8 mouse cellular contexts compared by ENCODE assay signal in the genomic region with DNA sequence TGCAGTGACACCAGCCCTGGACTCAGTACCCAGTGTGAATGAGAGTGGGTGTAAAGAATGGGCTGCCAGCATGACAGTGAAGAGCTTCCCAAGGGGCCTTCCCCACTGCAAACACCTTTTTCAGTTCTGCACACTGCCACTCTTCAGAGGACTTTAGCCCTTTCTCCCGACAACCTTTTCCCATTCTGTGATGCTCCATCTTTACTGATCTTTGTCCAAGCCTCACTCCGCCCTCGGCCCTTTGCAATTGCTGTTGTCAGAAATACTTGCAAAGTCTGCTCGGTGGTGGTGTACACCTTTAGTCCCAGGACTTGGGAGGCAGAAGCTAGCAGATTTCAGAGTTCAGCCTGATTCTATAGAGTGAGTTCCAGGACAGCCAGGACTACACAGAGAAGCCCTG. TPM values are rescaled to one million over a fixed set of nuclear protein-coding genes. Genes with fewer than 3 reads are reported as not detected.
A peak's percentile ranks its signal among the peaks of the same experiment; 100 is the strongest.
DNase-seq lines count a peak whose midpoint lies in the region; ATAC-seq and TF ChIP-seq lines count a peak whose summit lies in the region.

No protein-coding gene starts in this region.

- no peak overlapping the region for H3K27ac ChIP-seq in forebrain, embryonic 10.5 days
- H3K27ac ChIP-seq in forebrain, postnatal 0 days (ENCODE audit: low read depth, low read length) = no peak overlapping the region
- H3K27ac ChIP-seq in CH12.LX (ENCODE audit: insufficient read depth, low read depth) = no peak overlapping the region
- H3K27ac ChIP-seq in hindbrain, embryonic 13.5 days = no peak overlapping the region
- H3K27ac ChIP-seq in liver, embryonic 14.5 days = no peak overlapping the region

- no peaks in the 10 kb centered on the region for H3K27me3 ChIP-seq in forebrain, embryonic 10.5 days (ENCODE audit: poor library complexity, severe bottlenecking)
- no peaks in the 10 kb centered on the region for H3K27me3 ChIP-seq in forebrain, postnatal 0 days (ENCODE audit: insufficient read depth, low read length)
- H3K27me3 ChIP-seq in CH12.LX (replicated peaks) = no peaks in the 10 kb centered on the region
- H3K27me3 ChIP-seq in hindbrain, embryonic 13.5 days = no peaks in the 10 kb centered on the region
- H3K27me3 ChIP-seq in liver, embryonic 14.5 days (ENCODE audit: control insufficient read depth, insufficient read depth, low read length) = no peaks in the 10 kb centered on the region

- WGBS in forebrain, embryonic 10.5 days = 92% methylated on average over 4 of the region's 4 CpGs
- WGBS in forebrain, postnatal 0 days = 82% methylated on average over 4 of the region's 4 CpGs
- 90% methylated on average over 4 of the region's 4 CpGs for WGBS in hindbrain, embryonic 13.5 days
- WGBS in liver, embryonic 14.5 days (ENCODE audit: insufficient replicate concordance) = 60% methylated on average over 4 of the region's 4 CpGs

- no peak overlapping the region for H3K9ac ChIP-seq in forebrain, postnatal 0 days
- H3K9ac ChIP-seq in CH12.LX (ENCODE audit: insufficient read depth, low read depth) = no peak overlapping the region; the same call in 1 of the 2 replicates
- peak overlapping the region; percentile 93 for H3K9ac ChIP-seq in hindbrain, embryonic 13.5 days
- peak overlapping the region; percentile 77 for H3K9ac ChIP-seq in liver, embryonic 14.5 days (replicated peaks)

- TF ChIP-seq EP300 in CH12.LX (IDR thresholded peaks at IDR 0.05; ENCODE audit: low read length) = no peak
- TF ChIP-seq EP300 in liver, embryonic 14.5 days (IDR thresholded peaks at IDR 0.05; ENCODE audit: low read depth) = no peak

- intact Hi-C loops in gastrocnemius, postnatal 36 days (cut with DNase I) = loop anchor here (2.0 kb wide), 1 partner anchor 65 kb away; no protein-coding TSS in a partner anchor

- in situ Hi-C loops in CH12.LX (cut with MboI; ENCODE audit: low pct_ligation_motif_present, low pct_unique_long_range_greater_than_20kb, low sequenced_read_pairs) = loop anchor here (10.0 kb wide), 1 partner anchor 203 kb away; no protein-coding TSS in a partner anchor

- H3K4me1 ChIP-seq in forebrain, embryonic 10.5 days = peaks cover 50% of the 10 kb centered on the region
- peaks cover 12% of the 10 kb centered on the region; the same call in 1 of the 2 replicates for H3K4me1 ChIP-seq in forebrain, postnatal 0 days (ENCODE audit: insufficient read depth)
- peaks cover 7 to 28% of the 10 kb centered on the region in 2 experiments; a peak in 3 of 4 replicates for H3K4me1 ChIP-seq in CH12.LX (ENCODE audit: control insufficient read depth in 1 of 2, insufficient read depth in 2 of 2)
- H3K4me1 ChIP-seq in hindbrain, embryonic 13.5 days (replicated peaks) = peaks cover 34% of the 10 kb centered on the region
- H3K4me1 ChIP-seq in liver, embryonic 14.5 days (replicated peaks; ENCODE audit: control insufficient read depth in 2 of 2, insufficient read depth in 2 of 2, low read length in 1 of 2) = peaks cover 12 to 22% of the 10 kb centered on the region in 2 experiments

- no peak for TF ChIP-seq POLR2A in CH12.LX (IDR thresholded peaks at IDR 0.05; ENCODE audit: low read depth, low read length)

- ATAC-seq in forebrain, postnatal 0 days = no peak
- ATAC-seq in hindbrain, embryonic 13.5 days (ENCODE audit: low FRiP score) = no peak
- ATAC-seq in liver, embryonic 14.5 days (ENCODE audit: insufficient read depth) = no peak
- ATAC-seq in frontal cortex, adult (ENCODE audit: low TSS enrichment) = no peak

- DNase-seq in forebrain, embryonic 10.5 days (ENCODE audit: extremely low spot score, low spot score) = no peak
- no peak for DNase-seq in forebrain, postnatal 0 days
- no peak for DNase-seq in CH12.LX (ENCODE audit: extremely low read depth)
- DNase-seq in liver, embryonic 14.5 days (ENCODE audit: low read depth in 3 of 3, low spot score in 3 of 3) = no peak
- DNase-seq in gastrocnemius, postnatal 36 days = no peak
- DNase-seq in right cerebral cortex, postnatal 25 days = no peak

- no peak for TF ChIP-seq RAD21 in CH12.LX (IDR thresholded peaks at IDR 0.05; ENCODE audit: low read depth, low read length)

- H3K4me2 ChIP-seq in forebrain, postnatal 0 days (ENCODE audit: low read depth) = no peak overlapping the region
- peak overlapping the region; percentile 71 for H3K4me2 ChIP-seq in CH12.LX (ENCODE audit: insufficient read depth, low read depth, poor library complexity, severe bottlenecking)
- peak overlapping the region; percentile 82 for H3K4me2 ChIP-seq in hindbrain, embryonic 13.5 days
- H3K4me2 ChIP-seq in liver, embryonic 14.5 days (ENCODE audit: low read depth) = peak overlapping the region; percentile 96

- H3K36me3 ChIP-seq in forebrain, embryonic 10.5 days (replicated peaks) = peaks cover 32% of the 10 kb centered on the region
- peaks cover 4% of the 10 kb centered on the region for H3K36me3 ChIP-seq in forebrain, postnatal 0 days (ENCODE audit: insufficient read depth)
- peaks cover 15 to 42% of the 10 kb centered on the region in 2 experiments for H3K36me3 ChIP-seq in CH12.LX (replicated peaks in 1 of 2; ENCODE audit: control insufficient read depth in 1 of 2, insufficient read depth in 1 of 2, low read length in 1 of 2)
- peaks cover 12% of the 10 kb centered on the region for H3K36me3 ChIP-seq in hindbrain, embryonic 13.5 days
- H3K36me3 ChIP-seq in liver, embryonic 14.5 days (replicated peaks; ENCODE audit: control insufficient read depth, insufficient read depth, low read depth) = peaks cover 4% of the 10 kb centered on the region

- peaks cover 14% of the 10 kb centered on the region for H3K79me2 ChIP-seq in CH12.LX (replicated peaks; ENCODE audit: control insufficient read depth, extremely low read depth, insufficient read depth, poor library complexity, severe bottlenecking)

- H3K4me3 ChIP-seq in forebrain, embryonic 10.5 days = peak overlapping the region; percentile 70
- H3K4me3 ChIP-seq in forebrain, postnatal 0 days (ENCODE audit: low read depth, low read length) = no peak overlapping the region
- no peak overlapping the region for H3K4me3 ChIP-seq in CH12.LX (replicated peaks in 1 of 3; ENCODE audit: low read depth in 2 of 3, low read length in 2 of 3, poor library complexity in 1 of 3)
- H3K4me3 ChIP-seq in hindbrain, embryonic 13.5 days = peak overlapping the region; percentile 84
- peak overlapping the region; percentile 15 to 88; a peak in 3 of 4 replicates for H3K4me3 ChIP-seq in liver, embryonic 14.5 days (ENCODE audit: insufficient read depth in 1 of 2, low read depth in 2 of 2, low read length in 2 of 2)

- dilution Hi-C loops in CH12.LX (cut with MboI; ENCODE audit: extremely low pct_ligation_motif_present, extremely low pct_unique_long_range_greater_than_20kb, low sequenced_read_pairs) = no loop called here

- no peaks in the 10 kb centered on the region for H3K9me3 ChIP-seq in forebrain, embryonic 10.5 days
- no peaks in the 10 kb centered on the region for H3K9me3 ChIP-seq in forebrain, postnatal 0 days (ENCODE audit: low read length)
- H3K9me3 ChIP-seq in CH12.LX (replicated peaks; ENCODE audit: low read length) = no peaks in the 10 kb centered on the region
- H3K9me3 ChIP-seq in hindbrain, embryonic 13.5 days = no peaks in the 10 kb centered on the region
- no peaks in the 10 kb centered on the region for H3K9me3 ChIP-seq in liver, embryonic 14.5 days (ENCODE audit: control insufficient read depth, low read length)

- TF ChIP-seq CTCF in forebrain, postnatal 0 days (IDR thresholded peaks at IDR 0.05; ENCODE audit: low read depth) = no peak
- no peak for TF ChIP-seq CTCF in CH12.LX (conservative IDR thresholded peaks at IDR 0.05 in 1 of 2, IDR thresholded peaks at IDR 0.05 in 1 of 2; ENCODE audit: low read depth in 2 of 2, low read length in 2 of 2)
- TF ChIP-seq CTCF in liver, embryonic 14.5 days (IDR thresholded peaks at IDR 0.05; ENCODE audit: low read depth) = no peak

RNA-seq across cellular contexts. Expression of gene Lamtor2, which starts 1.3 kb away (rescaled TPM):
- 172 and 174 TPM in 2 replicates for polyA plus RNA-seq in forebrain, embryonic 10.5 days (2016; fragmentation: Nextera tagmentation; extraction: Ambion mirVana)
- total RNA-seq in forebrain, postnatal 0 days (2014; rRNA removed) = 52.2 and 55.5 TPM in 2 replicates
- polyA plus RNA-seq in forebrain, postnatal 0 days (2015; fragmentation: Nextera tagmentation; extraction: Ambion mirVana) = 186 and 202 TPM in 2 replicates
- total RNA-seq in CH12.LX (2012; rRNA removed) (73.2 and 96.6 TPM in 2 replicates), CH12.LX (2014; rRNA removed) (42.3 and 44.0 TPM in 2 replicates)
- polyA plus RNA-seq in CH12.LX (2012; ENCODE audit: insufficient read length, low read depth) = 56.0 and 83.9 TPM in 2 replicates
- 179 and 182 TPM in 2 replicates for polyA plus RNA-seq in hindbrain, embryonic 13.5 days (2015; fragmentation: Nextera tagmentation; extraction: Ambion mirVana)
- polyA plus RNA-seq in liver, embryonic 14.5 days (2012; rRNA removed) = 63.1 and 73.1 TPM in 2 replicates
- 60.5 and 62.0 TPM in 2 replicates for polyA plus RNA-seq in liver, embryonic 14.5 days (2014; fragmentation: Nextera tagmentation; extraction: Ambion mirVana)
- total RNA-seq in gastrocnemius, postnatal 36 days (2021) = 10 to 100 TPM; 70.6 to 76.1 TPM

RNA-seq across cellular contexts. Expression of gene Ubqln4, which starts 2.0 kb away (rescaled TPM):
- polyA plus RNA-seq in forebrain, embryonic 10.5 days (2016; fragmentation: Nextera tagmentation; extraction: Ambion mirVana) = 73.4 and 77.4 TPM in 2 replicates
- 102 and 116 TPM in 2 replicates for total RNA-seq in forebrain, postnatal 0 days (2014; rRNA removed)
- polyA plus RNA-seq in forebrain, postnatal 0 days (2015; fragmentation: Nextera tagmentation; extraction: Ambion mirVana) = 29.3 and 30.8 TPM in 2 replicates
- 39.6 and 47.3 TPM in 2 replicates for total RNA-seq in CH12.LX (2012; rRNA removed)
- total RNA-seq in CH12.LX (2014; rRNA removed) = 22.4 and 22.8 TPM in 2 replicates
- 55.7 and 62.2 TPM in 2 replicates for polyA plus RNA-seq in CH12.LX (2012; ENCODE audit: insufficient read length, low read depth)
- polyA plus RNA-seq in hindbrain, embryonic 13.5 days (2015; fragmentation: Nextera tagmentation; extraction: Ambion mirVana) = 36.7 and 38.3 TPM in 2 replicates
- 22.7 and 27.2 TPM in 2 replicates for polyA plus RNA-seq in liver, embryonic 14.5 days (2012; rRNA removed)
- 17.9 and 20.9 TPM in 2 replicates for polyA plus RNA-seq in liver, embryonic 14.5 days (2014; fragmentation: Nextera tagmentation; extraction: Ambion mirVana)
- total RNA-seq in gastrocnemius, postnatal 36 days (2021) = 10 to 100 TPM; 73.6 to 77.4 TPM

RNA-seq across cellular contexts. Expression of gene Rab25, which starts 3.5 kb away (rescaled TPM):
- 2.8 and 4.0 TPM in 2 replicates for polyA plus RNA-seq in forebrain, embryonic 10.5 days (2016; fragmentation: Nextera tagmentation; extraction: Ambion mirVana)
- not detected in 2 replicates for total RNA-seq in forebrain, postnatal 0 days (2014; rRNA removed)
- polyA plus RNA-seq in forebrain, postnatal 0 days (2015; fragmentation: Nextera tagmentation; extraction: Ambion mirVana) = 0.33 TPM in 1 of 2 replicates, not detected in the other
- total RNA-seq in CH12.LX (2012; rRNA removed) (4.1 and 7.1 TPM in 2 replicates), CH12.LX (2014; rRNA removed) (0.76 and 0.79 TPM in 2 replicates)
- 1.8 and 2.0 TPM in 2 replicates for polyA plus RNA-seq in CH12.LX (2012; ENCODE audit: insufficient read length, low read depth)
- polyA plus RNA-seq in hindbrain, embryonic 13.5 days (2015; fragmentation: Nextera tagmentation; extraction: Ambion mirVana) = not detected in 2 replicates
- 0.39 and 0.52 TPM in 2 replicates for polyA plus RNA-seq in liver, embryonic 14.5 days (2012; rRNA removed)
- 0.25 TPM in 1 of 2 replicates, not detected in the other for polyA plus RNA-seq in liver, embryonic 14.5 days (2014; fragmentation: Nextera tagmentation; extraction: Ambion mirVana)
- not detected for total RNA-seq in gastrocnemius, postnatal 36 days (2021)

RNA-seq across cellular contexts. Expression of gene Mex3a, which starts 19.4 kb away (rescaled TPM):
- 27.4 and 28.6 TPM in 2 replicates for polyA plus RNA-seq in forebrain, embryonic 10.5 days (2016; fragmentation: Nextera tagmentation; extraction: Ambion mirVana)
- 64.5 and 71.9 TPM in 2 replicates for total RNA-seq in forebrain, postnatal 0 days (2014; rRNA removed)
- polyA plus RNA-seq in forebrain, postnatal 0 days (2015; fragmentation: Nextera tagmentation; extraction: Ambion mirVana) = 16.2 and 20.5 TPM in 2 replicates
- 3.4 and 4.9 TPM in 2 replicates for total RNA-seq in CH12.LX (2012; rRNA removed)
- total RNA-seq in CH12.LX (2014; rRNA removed) = 0.86 and 1.1 TPM in 2 replicates
- polyA plus RNA-seq in CH12.LX (2012; ENCODE audit: insufficient read length, low read depth) = 2.0 and 2.5 TPM in 2 replicates
- polyA plus RNA-seq in hindbrain, embryonic 13.5 days (2015; fragmentation: Nextera tagmentation; extraction: Ambion mirVana) = 38.9 and 40.0 TPM in 2 replicates
- polyA plus RNA-seq in liver, embryonic 14.5 days (2012; rRNA removed) = 1.1 and 1.3 TPM in 2 replicates
- polyA plus RNA-seq in liver, embryonic 14.5 days (2014; fragmentation: Nextera tagmentation; extraction: Ambion mirVana) = 0.74 and 0.82 TPM in 2 replicates
- under 1 TPM; 0.17 to 0.33 TPM for total RNA-seq in gastrocnemius, postnatal 36 days (2021)

RNA-seq across cellular contexts. Expression of gene Ssr2, which starts 24.1 kb away (rescaled TPM):
- 174 and 188 TPM in 2 replicates for polyA plus RNA-seq in forebrain, embryonic 10.5 days (2016; fragmentation: Nextera tagmentation; extraction: Ambion mirVana)
- 170 and 254 TPM in 2 replicates for total RNA-seq in forebrain, postnatal 0 days (2014; rRNA removed)
- 204 and 233 TPM in 2 replicates for polyA plus RNA-seq in forebrain, postnatal 0 days (2015; fragmentation: Nextera tagmentation; extraction: Ambion mirVana)
- total RNA-seq in CH12.LX (2012; rRNA removed) = 364 and 435 TPM in 2 replicates
- 325 and 377 TPM in 2 replicates for total RNA-seq in CH12.LX (2014; rRNA removed)
- polyA plus RNA-seq in CH12.LX (2012; ENCODE audit: insufficient read length, low read depth) = 307 and 346 TPM in 2 replicates
- 154 and 163 TPM in 2 replicates for polyA plus RNA-seq in hindbrain, embryonic 13.5 days (2015; fragmentation: Nextera tagmentation; extraction: Ambion mirVana)
- 165 and 230 TPM in 2 replicates for polyA plus RNA-seq in liver, embryonic 14.5 days (2012; rRNA removed)
- 168 and 173 TPM in 2 replicates for polyA plus RNA-seq in liver, embryonic 14.5 days (2014; fragmentation: Nextera tagmentation; extraction: Ambion mirVana)
- total RNA-seq in gastrocnemius, postnatal 36 days (2021) = 10 to 100 TPM; 46.3 to 51.4 TPM

Comparison
In these comparisons a context has a peak if more than half of its experiments do, and no peak if none do; other contexts are left out.
1. H3K4me3 ChIP-seq: peak in forebrain, embryonic 10.5 days (single experiment), hindbrain, embryonic 13.5 days (single experiment) and liver, embryonic 14.5 days (2 of 2); none in forebrain, postnatal 0 days (single experiment) and CH12.LX (0 of 3).
2. H3K9ac ChIP-seq: peak in hindbrain, embryonic 13.5 days (single experiment) and liver, embryonic 14.5 days (single experiment); none in forebrain, postnatal 0 days (single experiment) and CH12.LX (single experiment).